Mouse (Mus musculus): ENCODE results near the gene Cacna1c.

Gene Cacna1c

GRCm38 (mm10) chr6:118749285-118749684 is 446.9 kb downstream of the Cacna1c start:
- DNase-seq (ENCODE audit: low read depth) = no peak

DNA sequence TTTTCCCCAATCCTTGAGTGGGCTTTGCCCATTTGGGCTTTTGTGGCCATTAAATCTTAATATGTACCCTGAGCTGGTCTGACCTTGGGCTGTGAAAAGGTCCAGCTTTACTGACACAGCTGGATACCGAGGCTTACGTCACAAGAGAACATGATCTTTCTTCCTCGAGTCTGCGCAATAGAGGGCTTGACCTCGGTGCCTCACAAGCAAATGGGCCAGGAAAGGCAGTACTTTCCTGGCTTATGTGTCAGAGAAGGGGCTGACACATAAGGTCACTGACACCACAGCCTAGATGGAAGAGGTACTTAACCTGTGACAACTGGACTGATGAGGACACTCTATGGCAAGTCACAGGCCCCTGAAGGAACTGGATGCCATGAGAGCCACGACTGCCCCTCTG is 453.5 kb downstream of the Cacna1c start:
- no peak for DNase-seq (ENCODE audit: low read depth)

DNA sequence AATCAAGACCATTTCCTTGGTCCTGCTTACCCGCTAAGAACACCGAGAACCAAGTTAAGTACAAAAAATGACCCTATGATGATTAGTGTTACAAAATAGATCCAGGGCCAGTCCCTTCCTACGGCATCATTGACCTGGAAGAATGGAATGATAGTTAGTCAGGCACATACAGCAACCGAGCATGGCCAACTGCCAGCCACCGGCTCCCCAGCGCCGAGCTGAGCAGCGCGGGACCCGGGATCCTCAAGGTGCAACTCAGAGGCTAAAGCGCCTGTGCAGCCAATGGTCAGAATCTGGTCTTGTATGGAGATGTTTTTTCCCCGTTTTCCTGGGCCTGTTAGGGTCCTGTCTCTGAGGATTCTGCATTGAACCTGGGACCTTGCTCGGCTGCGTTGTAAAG is 454.4 kb downstream of the Cacna1c start:
- DNase-seq (ENCODE audit: low read depth) = no peak

- DNase-seq (ENCODE audit: low read depth) = peak; percentile 25
Measured at GRCm38 (mm10) chr6:118739961-118740599, 456.1 kb downstream of the Cacna1c start.

- DNase-seq (ENCODE audit: low read depth) = no peak
Measured at GRCm38 (mm10) chr6:118739344-118739743, 456.9 kb downstream of the Cacna1c start.

DNA sequence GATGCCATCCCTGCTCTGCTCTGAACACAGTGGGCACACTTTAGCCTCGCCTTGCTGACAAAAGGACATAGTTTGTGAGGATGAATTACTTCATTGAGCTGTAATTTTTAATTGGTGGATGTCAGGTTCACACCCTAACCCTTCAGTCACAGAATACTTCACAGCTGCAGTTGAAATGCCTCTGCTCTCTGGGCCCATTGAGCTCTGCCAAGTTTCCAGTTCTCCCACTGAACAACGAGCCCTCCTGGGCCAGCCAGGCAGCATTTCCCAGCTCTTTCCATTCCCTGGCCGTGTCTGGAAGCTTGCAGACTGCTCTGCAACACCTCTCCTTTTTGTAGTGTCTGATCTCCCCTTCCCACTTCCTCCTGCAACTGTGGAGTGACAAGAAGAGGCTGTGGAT is 457.6 kb downstream of the Cacna1c start:
- DNase-seq (ENCODE audit: low read depth) = no peak

GRCm38 (mm10) chr6:118737078-118737477 is 459.1 kb downstream of the Cacna1c start:
- DNase-seq (ENCODE audit: low read depth) = no peak

DNA sequence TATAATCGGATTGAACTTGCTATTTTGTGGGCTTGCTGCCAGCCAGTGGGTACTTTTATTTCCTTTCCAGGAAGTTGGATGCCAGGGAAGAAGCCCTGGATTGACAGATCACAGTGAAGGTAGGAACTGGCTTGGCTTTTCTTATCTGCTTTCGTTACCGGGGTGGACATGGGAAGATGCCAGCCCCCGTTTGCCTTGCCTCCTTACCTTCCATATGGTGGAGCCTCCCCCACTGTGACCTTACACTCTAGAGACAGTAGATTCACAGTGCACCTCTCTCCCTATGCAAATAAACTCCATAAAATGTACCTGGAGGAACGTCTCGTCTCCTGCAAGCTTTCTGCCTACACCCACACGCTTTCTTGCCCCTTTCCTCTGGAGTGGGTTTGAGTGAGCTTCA is 459.7 kb downstream of the Cacna1c start:
- no peak for DNase-seq (ENCODE audit: low read depth)

- no peak for DNase-seq (ENCODE audit: low read depth)
Measured at GRCm38 (mm10) chr6:118735145-118735544, 461.1 kb downstream of the Cacna1c start.

DNA sequence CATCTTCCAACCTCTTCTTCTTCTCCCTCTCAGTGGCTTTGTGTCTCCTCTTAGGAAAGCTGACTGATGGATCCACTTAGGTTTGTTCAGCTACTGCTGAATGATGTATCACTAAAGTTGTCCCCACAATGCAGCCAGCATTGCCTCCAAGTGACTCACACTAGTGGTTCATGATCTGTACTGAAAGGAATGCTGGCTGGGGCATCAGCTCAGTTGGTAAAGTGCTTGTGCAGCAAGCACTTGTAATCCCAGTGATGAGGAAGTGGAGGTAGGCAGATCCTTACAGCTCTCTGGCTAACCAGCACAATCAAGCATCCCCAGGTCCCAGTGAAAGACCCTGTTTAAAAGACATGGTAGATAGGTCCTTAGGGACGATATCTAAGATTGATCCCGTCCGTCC is 464.3 kb downstream of the Cacna1c start:
- peak; percentile 69 for DNase-seq (ENCODE audit: low read depth)

DNA sequence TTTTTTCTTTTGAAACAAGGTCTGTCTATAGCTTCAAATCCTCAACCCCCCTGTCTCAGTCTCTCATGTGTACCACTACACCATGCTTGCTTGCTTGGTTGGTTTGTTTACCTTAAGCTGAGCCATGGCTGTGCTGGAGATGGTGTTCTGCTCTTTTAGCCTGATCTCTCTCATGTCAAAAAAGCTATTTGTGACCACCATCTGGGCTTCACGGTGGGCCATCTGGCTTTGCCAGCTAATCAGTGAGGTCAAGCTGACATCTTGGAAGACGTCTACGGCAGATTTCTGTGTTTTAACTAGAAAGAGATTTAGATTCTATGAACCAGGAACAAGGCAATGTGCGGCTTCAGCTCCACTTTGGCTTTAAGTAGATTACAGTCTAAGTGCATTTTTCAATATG is 471.3 kb downstream of the Cacna1c start:
- no peak for DNase-seq (ENCODE audit: low read depth)

- no peak for DNase-seq (ENCODE audit: low read depth)
Measured at GRCm38 (mm10) chr6:118724388-118724787, 471.8 kb downstream of the Cacna1c start.

DNA sequence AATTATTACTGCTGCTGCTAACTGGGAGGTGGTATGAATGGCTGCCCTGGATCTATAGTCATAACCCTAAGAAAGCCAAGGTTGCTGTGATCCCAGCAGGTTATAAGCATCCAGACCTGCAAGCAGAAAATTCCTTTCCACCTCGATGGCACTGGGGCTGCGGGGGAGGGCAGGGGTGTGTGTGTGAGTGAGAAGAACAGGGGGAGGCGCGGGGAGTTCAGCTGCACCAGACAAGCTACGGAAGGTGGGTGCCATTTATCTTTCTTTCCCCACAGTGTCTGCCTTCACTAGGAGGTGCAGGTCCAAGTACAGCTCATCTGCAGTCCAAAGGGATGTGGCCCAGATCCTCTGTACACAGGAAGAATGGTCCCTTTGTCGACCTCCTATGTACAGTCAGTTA is 473.9 kb downstream of the Cacna1c start:
- no peak for DNase-seq (ENCODE audit: low read depth)

GRCm38 (mm10) chr6:118719486-118719885 is 476.7 kb downstream of the Cacna1c start:
- peak; percentile 59 for DNase-seq (ENCODE audit: low read depth)

DNA sequence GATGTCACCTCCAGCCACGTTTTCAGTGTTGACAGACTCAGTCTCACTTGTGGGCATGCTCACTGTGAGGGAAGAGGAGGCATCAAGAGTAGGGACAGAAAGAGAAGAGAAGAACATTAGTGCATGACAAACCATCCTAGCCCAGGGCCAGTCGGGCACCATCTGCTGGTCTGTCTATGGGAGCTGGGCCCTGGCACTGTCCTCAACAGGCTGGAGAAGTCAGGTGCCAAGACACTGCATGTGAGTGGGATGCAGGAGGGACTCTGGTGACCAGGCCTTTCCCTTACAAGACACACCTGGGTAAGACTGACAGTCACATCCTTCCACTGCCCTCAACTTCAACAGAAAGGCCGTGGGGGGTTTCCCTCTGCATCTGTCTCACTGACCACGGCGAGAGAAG is 482.9 kb downstream of the Cacna1c start:
- DNase-seq (ENCODE audit: low read depth) = no peak

GRCm38 (mm10) chr6:118711677-118712322 is 484.4 kb downstream of the Cacna1c start:
- DNase-seq (ENCODE audit: low read depth) = peak; percentile 9

DNA sequence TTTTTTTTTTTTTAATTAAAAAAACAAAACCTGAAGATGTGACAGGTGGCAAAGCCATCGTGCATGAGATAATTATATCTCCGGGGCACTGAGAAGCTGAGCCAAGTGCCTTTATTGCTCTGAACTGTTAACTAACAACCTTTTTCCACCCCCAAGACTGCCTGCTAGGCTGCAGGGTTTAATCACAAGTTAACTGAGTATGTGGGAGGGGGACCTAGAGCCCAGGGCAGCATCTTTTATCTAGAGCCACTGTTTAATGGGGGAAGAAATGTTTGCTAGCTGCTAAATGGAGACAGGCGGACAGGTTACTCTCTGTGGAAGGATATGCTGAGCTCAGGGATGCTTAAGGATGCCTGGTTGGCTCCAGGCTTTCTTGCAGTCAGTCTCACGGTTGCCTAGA is 489.2 kb downstream of the Cacna1c start:
- no peak for DNase-seq (ENCODE audit: low read depth)

DNA sequence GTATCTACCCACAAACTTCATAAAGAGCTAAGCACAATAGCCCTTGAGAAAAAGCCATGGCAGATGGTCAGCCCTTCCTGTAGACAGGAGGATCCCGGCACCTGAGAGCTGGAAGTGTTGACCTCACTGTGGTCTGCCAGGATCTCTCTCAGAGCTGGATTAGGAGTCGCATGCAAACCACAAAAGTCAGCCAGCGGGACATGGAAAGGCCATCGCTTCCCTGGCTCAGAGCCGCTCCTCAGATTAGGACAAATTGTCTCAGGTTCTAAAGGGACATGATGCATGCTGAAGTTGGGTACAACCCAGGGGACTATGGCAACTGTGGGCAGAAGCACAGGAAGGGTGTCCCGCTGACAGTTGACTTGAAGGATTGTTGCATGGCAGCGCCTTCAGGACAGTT is 490.4 kb downstream of the Cacna1c start:
- DNase-seq (ENCODE audit: low read depth) = no peak

GRCm38 (mm10) chr6:118694626-118695025 is 501.6 kb downstream of the Cacna1c start:
- no peak for DNase-seq (ENCODE audit: low read depth)

GRCm38 (mm10) chr6:118689447-118689846 is 506.8 kb downstream of the Cacna1c start:
- no peak for DNase-seq (ENCODE audit: low read depth)

- no peak for DNase-seq (ENCODE audit: low read depth)
Measured at GRCm38 (mm10) chr6:118688856-118689255, 507.4 kb downstream of the Cacna1c start.

- no peak for DNase-seq (ENCODE audit: low read depth)
Measured at GRCm38 (mm10) chr6:118680814-118681213, 515.4 kb downstream of the Cacna1c start.

- DNase-seq (ENCODE audit: low read depth) = no peak
Measured at GRCm38 (mm10) chr6:118678031-118678430, 518.2 kb downstream of the Cacna1c start.

DNA sequence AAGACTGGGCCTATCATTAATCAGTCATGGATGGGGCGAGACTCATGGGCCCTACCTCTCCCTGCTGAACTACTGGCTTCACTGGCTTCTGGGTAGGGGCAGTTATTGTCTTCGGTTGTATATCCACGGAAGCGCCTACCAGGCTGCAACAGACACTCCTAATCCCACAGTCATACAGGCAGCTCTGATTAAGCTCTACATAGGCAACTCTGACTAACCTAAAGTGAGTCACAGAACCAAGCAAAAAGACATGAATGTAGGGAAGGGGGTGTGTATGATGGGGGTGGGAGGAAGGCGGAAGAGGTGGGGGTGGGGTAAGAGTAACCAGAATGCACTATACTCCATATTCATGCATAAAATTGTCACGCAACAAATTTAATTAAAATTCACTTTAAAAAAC is 518.9 kb downstream of the Cacna1c start:
- DNase-seq (ENCODE audit: low read depth) = peak; percentile 67
